Mouse (Mus musculus): Measurements from ENCODE around the gene Krtap11-1.

- no peak for TF ChIP-seq POLR2A (IDR thresholded peaks at IDR 0.05; ENCODE audit: control insufficient read depth, low read depth, low read length)
- TF ChIP-seq CTCF (IDR thresholded peaks at IDR 0.05; ENCODE audit: control insufficient read depth, insufficient read depth, insufficient replicate concordance, low read depth, low read length): no peak
Measured at GRCm38 (mm10) chr16:89550298-89550697, 20.7 kb downstream of the Krtap11-1 start.
